Mouse (Mus musculus) limb, embryonic 14.5 days (tissue): ENCODE data around the gene Gm5065. TPM values are rescaled to one million over a fixed set of nuclear protein-coding genes. Genes with fewer than 3 reads are reported as not detected.

Experiments used
- ATAC-seq: fragments of 200-750 bp; cut with Nextera tagmentation; 2 replicates; pipeline ENCODE4 v1.8.0; 2017; ENCODE audit warnings: low read depth, moderate number of reproducible peaks, moderate TSS enrichment; ENCODE audit not compliant: low FRiP score
- DNase-seq: peaks from one replicate; pipeline ENCODE4 v3.0.0-alpha.2; 2015; ENCODE audit warnings: low spot score
- H3K27ac ChIP-seq: fragments of 300-500 bp; sonication (generic); replicated peaks from 2 replicates; pipeline ENCODE4 v1.5.1; 2014; ENCODE audit warnings: low read depth, mild to moderate bottlenecking, low read length, moderate library complexity, mixed read lengths
- H3K27me3 ChIP-seq: fragments of 300-500 bp; sonication (generic); 2 replicates; pipeline ENCODE4 v1.6.1; 2014; ENCODE audit warnings: low read length, mixed read lengths; ENCODE audit not compliant: control insufficient read depth, insufficient read depth
- H3K36me3 ChIP-seq: fragments of 300-500 bp; sonication (generic); 2 replicates; pipeline ENCODE4 v1.6.1; 2014; ENCODE audit warnings: mild to moderate bottlenecking, low read length, moderate library complexity, mixed read lengths; ENCODE audit not compliant: control insufficient read depth, insufficient read depth
- H3K4me1 ChIP-seq: fragments of 300-500 bp; sonication (generic); 2 replicates; pipeline ENCODE4 v1.6.1; 2014; ENCODE audit warnings: antibody characterized with exemption, low read length, mixed read lengths; ENCODE audit not compliant: control insufficient read depth, insufficient read depth
- H3K4me2 ChIP-seq: fragments of 300-500 bp; sonication (generic); replicated peaks from 2 replicates; pipeline ENCODE4 v1.6.1; 2014; ENCODE audit warnings: low read depth, mild to moderate bottlenecking, low read length, moderate library complexity; ENCODE audit not compliant: severe bottlenecking
- H3K4me3 ChIP-seq: fragments of 300-500 bp; sonication (generic); replicated peaks from 2 replicates; pipeline ENCODE4 v1.5.1; 2014; ENCODE audit warnings: low read length
- H3K9ac ChIP-seq: fragments of 300-500 bp; sonication (generic); 2 replicates; pipeline ENCODE4 v1.6.1; 2014; ENCODE audit warnings: mild to moderate bottlenecking, low read depth, low read length, moderate library complexity; ENCODE audit not compliant: severe bottlenecking
- H3K9me3 ChIP-seq: fragments of 300-500 bp; sonication (generic); 2 replicates; pipeline ENCODE4 v1.6.1; 2016; ENCODE audit warnings: low read length; ENCODE audit not compliant: control insufficient read depth
- POLR2A ChIP-seq: fragments of 200-500 bp; IDR thresholded peaks from 2 replicates; pipeline ENCODE4 v1.8.0; 2012; ENCODE audit warnings: inconsistent platforms, mild to moderate bottlenecking, moderate library complexity, borderline replicate concordance; ENCODE audit not compliant: insufficient read depth, insufficient read length; ENCODE audit errors: extremely low read depth
- WGBS: fragments of 180-500 bp; shearing (Covaris S2); extraction: QIAGEN DNeasy Blood & Tissue Kit; methylation state at CpG from one replicate; pipeline ENCODE4 v1.1.7; 2014; 5-methylcytosine and 5-hydroxymethylcytosine counted together
- polyA plus RNA-seq, 2 experiments: library from polyadenylated mRNA; depleted of rRNA in 1 of 2; stranded (reverse) in 1 of 2; unstranded in 1 of 2; fragments of >200 nt; fragmentation: Nextera tagmentation in 1 of 2; extraction: Ambion mirVana in 1 of 2; gene quantifications; 2 replicates each; pipeline versions ENCODE4 v1.2.1 to v1.2.3; 2012 to 2014

The Gm5065 gene
- polyA plus RNA-seq (2012; rRNA removed) (not detected in 2 replicates), polyA plus RNA-seq (2014; fragmentation: Nextera tagmentation; extraction: Ambion mirVana) (not detected in 2 replicates)

GRCm38 (mm10) chr7:5350237-5350636, at the start of gene Gm5065:
Gene Gm5065 (plus strand): TSS chr7:5350537.
- H3K36me3 ChIP-seq = no peaks in the 10 kb centered on the region
- no peaks in the 10 kb centered on the region for H3K27me3 ChIP-seq
- H3K27ac ChIP-seq = no peak within 1 kb of the TSS
- H3K9ac ChIP-seq = no peak within 1 kb of the TSS
- DNase-seq (no peak), ATAC-seq (no peak)
- H3K4me3 ChIP-seq = no peak within 1 kb of the TSS
- TF ChIP-seq POLR2A = no peak
- peaks cover 8% of the 10 kb centered on the region for H3K9me3 ChIP-seq
- H3K4me1 ChIP-seq = no peaks in the 10 kb centered on the region
- no peak within 1 kb of the TSS for H3K4me2 ChIP-seq
- WGBS = 67% methylated on average over 1 of the region's 1 CpGs

DNA sequence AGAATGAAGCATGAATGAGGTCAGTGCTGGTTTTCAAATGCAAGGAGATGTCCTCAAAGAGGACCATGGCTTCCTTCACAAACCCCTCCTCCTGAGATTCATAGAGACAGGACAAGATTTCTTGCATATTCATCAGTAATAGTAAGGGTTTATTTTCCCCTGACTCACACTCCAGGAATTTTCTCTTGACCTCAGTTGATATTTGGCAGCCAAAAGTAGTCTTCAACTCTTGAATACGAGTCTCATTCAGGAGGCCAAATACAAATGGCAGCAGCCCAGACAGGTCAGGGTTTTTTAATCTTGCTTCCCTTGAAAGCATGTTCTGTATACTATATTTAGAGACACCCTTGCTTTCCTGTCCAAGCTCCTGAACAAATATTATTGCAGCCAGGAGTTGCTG, 22.8 kb upstream of the Gm5065 start:
- no peak for TF ChIP-seq POLR2A
- no peak overlapping the region for H3K4me3 ChIP-seq
- H3K9me3 ChIP-seq = peaks cover 7% of the 10 kb centered on the region; the same call in 1 of the 2 replicates
- no peak overlapping the region for H3K4me2 ChIP-seq
- H3K9ac ChIP-seq = no peak overlapping the region
- H3K27ac ChIP-seq = no peak overlapping the region
- ATAC-seq (no peak), DNase-seq (no peak)
- 85% methylated on average over 1 of the region's 1 CpGs for WGBS
- H3K4me1 ChIP-seq = no peaks in the 10 kb centered on the region
- H3K27me3 ChIP-seq = no peaks in the 10 kb centered on the region
- H3K36me3 ChIP-seq = no peaks in the 10 kb centered on the region

DNA sequence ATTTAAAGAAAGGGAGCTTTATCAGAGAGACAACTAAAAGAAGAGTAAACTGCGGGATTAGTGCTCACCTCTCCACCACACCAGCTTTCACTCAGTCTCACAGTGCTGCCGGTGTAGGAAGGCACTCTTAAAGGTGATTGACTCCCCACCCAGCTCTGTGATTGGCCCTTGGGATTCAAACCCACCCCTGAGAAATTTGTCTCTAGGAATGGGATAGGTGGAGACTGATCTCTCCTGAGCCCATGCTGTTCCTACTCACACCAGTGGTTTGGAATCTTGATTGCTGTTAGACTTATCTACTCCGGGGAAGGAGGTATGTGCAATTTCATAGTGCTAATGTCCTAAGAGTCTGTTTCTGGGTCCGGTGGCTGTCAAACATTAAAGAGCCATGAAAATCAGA, 598 bp downstream of the Gm5065 start, which contains the start of gene Nlrp2:
Nlrp2 (minus strand) TSS at position 101 of the 400 bp plus-strand sequence.
- no peak within 1 kb of the TSS for H3K4me3 ChIP-seq
- no peak within 1 kb of the TSS for H3K9ac ChIP-seq
- no peaks in the 10 kb centered on the region for H3K36me3 ChIP-seq
- H3K27ac ChIP-seq = no peak within 1 kb of the TSS
- no peak for TF ChIP-seq POLR2A
- H3K4me2 ChIP-seq = no peak within 1 kb of the TSS
- H3K27me3 ChIP-seq = no peaks in the 10 kb centered on the region
- DNase-seq (no peak), ATAC-seq (no peak)
- WGBS = 75% methylated on average over 4 of the region's 4 CpGs
- H3K4me1 ChIP-seq = no peaks in the 10 kb centered on the region
- peaks cover 11% of the 10 kb centered on the region for H3K9me3 ChIP-seq

DNA sequence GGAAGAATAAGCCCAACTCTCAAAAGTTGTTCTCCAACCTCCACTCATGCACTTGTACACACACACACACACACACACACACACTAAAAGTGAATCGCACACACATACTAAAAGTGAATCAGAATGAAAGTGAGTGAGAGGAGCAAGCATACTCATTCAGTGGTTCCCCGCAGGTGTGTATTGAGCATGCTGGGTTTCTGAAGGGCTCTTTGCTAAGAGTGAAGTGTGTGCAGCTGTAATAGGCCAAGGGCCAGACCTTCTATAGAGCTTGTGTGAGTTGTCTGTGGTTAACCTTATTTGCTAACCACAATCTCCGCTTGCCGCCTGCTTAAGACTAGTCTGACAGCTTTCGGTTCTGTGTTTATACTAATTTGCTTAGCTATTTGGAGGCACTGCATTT, 13.3 kb downstream of the Gm5065 start:
- ATAC-seq = no peak

GRCm38 (mm10) chr7:5366724-5367123, 16.4 kb downstream of the Gm5065 start:
- DNase-seq (no peak), ATAC-seq (no peak)
- Histone ChIP-seq H3K27me3 (no peaks in the 10 kb centered on the region), H3K9me3 (peaks cover 11% of the 10 kb centered on the region; the same call in 1 of the 2 replicates), H3K4me3 (no peak overlapping the region), H3K4me2 (no peak overlapping the region), H3K4me1 (no peaks in the 10 kb centered on the region), H3K27ac (no peak overlapping the region), H3K9ac (no peak overlapping the region), H3K36me3 (no peaks in the 10 kb centered on the region)
- no peak for TF ChIP-seq POLR2A
- WGBS = 77% methylated on average over 2 of the region's 2 CpGs

More for the DNA sequence above, 13.3 kb downstream of the Gm5065 start:
- WGBS = 95% methylated on average over 5 of the region's 5 CpGs
- Histone ChIP-seq H3K9ac (no peak overlapping the region), H3K9me3 (peaks cover 14% of the 10 kb centered on the region; the same call in 1 of the 2 replicates), H3K27me3 (no peaks in the 10 kb centered on the region), H3K36me3 (no peaks in the 10 kb centered on the region), H3K4me1 (no peaks in the 10 kb centered on the region), H3K4me2 (no peak overlapping the region), H3K27ac (no peak overlapping the region), H3K4me3 (no peak overlapping the region)
- DNase-seq = no peak
- TF ChIP-seq POLR2A = no peak
